Mouse (Mus musculus) ovary, postnatal 36 days (tissue): Measurements from ENCODE around the gene Zfyve9.

Experiments used
- DNase-seq: peaks from one replicate; pipeline ENCODE4 v3.0.0; 2022; ENCODE audit warnings: low spot score, mixed read lengths

The Zfyve9 gene

GRCm38 (mm10) chr4:108780057-108780863, at the start of gene Zfyve9:
Gene Zfyve9 (minus strand): TSS chr4:108780798.
- DNase-seq: peak; percentile 88

- no peak for DNase-seq
Measured at GRCm38 (mm10) chr4:108826643-108827042, 46.0 kb upstream of the Zfyve9 start.

GRCm38 (mm10) chr4:108826096-108826495, 45.5 kb upstream of the Zfyve9 start:
- DNase-seq: no peak

- DNase-seq: no peak
Measured at GRCm38 (mm10) chr4:108825677-108826076, 45.1 kb upstream of the Zfyve9 start.

- DNase-seq: no peak
Measured at GRCm38 (mm10) chr4:108811550-108811949, 31.0 kb upstream of the Zfyve9 start.

GRCm38 (mm10) chr4:108811142-108811541, 30.5 kb upstream of the Zfyve9 start:
- no peak for DNase-seq

- no peak for DNase-seq
Measured at GRCm38 (mm10) chr4:108803535-108803934, 22.9 kb upstream of the Zfyve9 start.

- DNase-seq: peak; percentile 65
Measured at GRCm38 (mm10) chr4:108798083-108798830, 17.7 kb upstream of the Zfyve9 start.

GRCm38 (mm10) chr4:108796701-108797100, 16.1 kb upstream of the Zfyve9 start:
- DNase-seq: no peak

- no peak for DNase-seq
Measured at GRCm38 (mm10) chr4:108793941-108794340, 13.3 kb upstream of the Zfyve9 start.

GRCm38 (mm10) chr4:108790507-108790906, 9.9 kb upstream of the Zfyve9 start:
- DNase-seq: no peak

- no peak for DNase-seq
Measured at GRCm38 (mm10) chr4:108789258-108789936, 8.8 kb upstream of the Zfyve9 start.

GRCm38 (mm10) chr4:108782421-108783085, 2.0 kb upstream of the Zfyve9 start:
- no peak for DNase-seq

GRCm38 (mm10) chr4:108781596-108781995, 998 bp upstream of the Zfyve9 start:
- no peak for DNase-seq

- no peak for DNase-seq
Measured at GRCm38 (mm10) chr4:108780864-108781205, 237 bp upstream of the Zfyve9 start.

- DNase-seq: no peak
Measured at GRCm38 (mm10) chr4:108779763-108780056, 888 bp downstream of the Zfyve9 start.

GRCm38 (mm10) chr4:108768527-108768926, 12.1 kb downstream of the Zfyve9 start:
- DNase-seq: no peak

- DNase-seq: no peak
Measured at GRCm38 (mm10) chr4:108759583-108759982, 21.0 kb downstream of the Zfyve9 start.

GRCm38 (mm10) chr4:108746160-108746873, 34.3 kb downstream of the Zfyve9 start:
- DNase-seq: no peak

GRCm38 (mm10) chr4:108731582-108731981, 49.0 kb downstream of the Zfyve9 start:
- DNase-seq: no peak

- DNase-seq: no peak
Measured at GRCm38 (mm10) chr4:108730450-108730849, 50.1 kb downstream of the Zfyve9 start.

GRCm38 (mm10) chr4:108724102-108724501, 56.5 kb downstream of the Zfyve9 start:
- no peak for DNase-seq
